Mouse (Mus musculus) gastrocnemius, postnatal 36 days (tissue): Measurements from ENCODE around the gene Tsx. TPM values are rescaled to one million over a fixed set of nuclear protein-coding genes. Genes with fewer than 3 reads are reported as not detected.
"Not testable (repeated sequence)": the region's sequence is repeated elsewhere in the genome, so short reads cannot be mapped to it uniquely, and the experiment has no call there.

ENCODE experiments used
- DNase-seq, 2 experiments: peaks; one replicate each; pipeline ENCODE4 v3.0.0; 2022
- intact Hi-C: fragments of 180-260 bp; cut with DNase I; formaldehyde crosslinking; loops from one replicate; pipeline ENCODE4 v1.15.1; 2025
- long read RNA-seq, 2 experiments: library from polyadenylated mRNA; stranded (forward); transcript quantifications; one replicate each; pipeline ENCODE4 v2.0.0; 2021
- total RNA-seq, 2 experiments: library from RNA; stranded (reverse); gene quantifications; 2 replicates each; pipeline ENCODE4 v1.2.3; 2021

Gene Tsx
- not detected for total RNA-seq
- long read RNA-seq, experiment 1: 0 reads
- long read RNA-seq, experiment 2: 0 reads

GRCm38 (mm10) chrX:103414167-103414566 is at the start of gene Tsx:
Tsx (plus strand) TSS chrX:103414467.
- DNase-seq: no peak
- intact Hi-C loops: no loop called here

GRCm38 (mm10) chrX:103366201-103366600 is 48.1 kb upstream of the Tsx start:
- intact Hi-C loops: no loop called here
- no peak for DNase-seq

GRCm38 (mm10) chrX:103368650-103369049 is 45.6 kb upstream of the Tsx start:
- intact Hi-C loops: no loop called here
- no peak for DNase-seq

- intact Hi-C loops: loop anchor here (5.0 kb wide), 2 partner anchors 94 to 109 kb away; no protein-coding TSS in a partner anchor
- DNase-seq: no peak
Measured at GRCm38 (mm10) chrX:103371221-103371620, 43.0 kb upstream of the Tsx start.

GRCm38 (mm10) chrX:103371627-103372026 is 42.6 kb upstream of the Tsx start:
- intact Hi-C loops: loop anchor here (5.0 kb wide), 2 partner anchors 94 to 109 kb away; no protein-coding TSS in a partner anchor

GRCm38 (mm10) chrX:103374250-103374649 is 40.0 kb upstream of the Tsx start:
- intact Hi-C loops: loop anchor here (5.0 kb wide), 2 partner anchors 97 to 112 kb away; no protein-coding TSS in a partner anchor
- no peak for DNase-seq

More at GRCm38 (mm10) chrX:103371627-103372026, 42.6 kb upstream of the Tsx start:
- DNase-seq: no peak

- intact Hi-C loops: no loop called here
Measured at GRCm38 (mm10) chrX:103384528-103384927, 29.7 kb upstream of the Tsx start.

GRCm38 (mm10) chrX:103388131-103388530 is 26.1 kb upstream of the Tsx start:
- DNase-seq: no peak

More at GRCm38 (mm10) chrX:103384528-103384927, 29.7 kb upstream of the Tsx start:
- no peak for DNase-seq

GRCm38 (mm10) chrX:103393841-103394240 is 20.4 kb upstream of the Tsx start:
- intact Hi-C loops: no loop called here

More at GRCm38 (mm10) chrX:103388131-103388530, 26.1 kb upstream of the Tsx start:
- intact Hi-C loops: no loop called here

GRCm38 (mm10) chrX:103405021-103405420 is 9.2 kb upstream of the Tsx start:
- no peak for DNase-seq
- intact Hi-C loops: no loop called here

More at GRCm38 (mm10) chrX:103393841-103394240, 20.4 kb upstream of the Tsx start:
- no peak for DNase-seq

GRCm38 (mm10) chrX:103421710-103422109 is 7.4 kb downstream of the Tsx start, which contains the start of gene Gm26992:
Gm26992 (plus strand) TSS chrX:103422010.
- DNase-seq: no peak
- intact Hi-C loops: no loop called here

- no peak for DNase-seq
Measured at GRCm38 (mm10) chrX:103427677-103428076, 13.4 kb downstream of the Tsx start.

GRCm38 (mm10) chrX:103432293-103432692 is 18.0 kb downstream of the Tsx start:
- DNase-seq: no peak
- intact Hi-C loops: no loop called here

More at GRCm38 (mm10) chrX:103427677-103428076, 13.4 kb downstream of the Tsx start:
- intact Hi-C loops: no loop called here

GRCm38 (mm10) chrX:103438023-103438422 is 23.8 kb downstream of the Tsx start:
- intact Hi-C loops: loop anchor here (2.0 kb wide), 1 partner anchor 179 kb away; no protein-coding TSS in a partner anchor
- DNase-seq: no peak

- intact Hi-C loops: no loop called here
- no peak for DNase-seq
Measured at GRCm38 (mm10) chrX:103440803-103441202, 26.5 kb downstream of the Tsx start.

GRCm38 (mm10) chrX:103443755-103444154 is 29.5 kb downstream of the Tsx start:
- no peak for DNase-seq
- intact Hi-C loops: no loop called here

GRCm38 (mm10) chrX:103447539-103448169 is 33.4 kb downstream of the Tsx start:
- intact Hi-C loops: no loop called here
- DNase-seq: no peak

GRCm38 (mm10) chrX:103448429-103448828 is 34.2 kb downstream of the Tsx start:
- intact Hi-C loops: not testable (repeated sequence)

GRCm38 (mm10) chrX:103448943-103449722 is 34.9 kb downstream of the Tsx start:
- DNase-seq, intact Hi-C loops: not testable (repeated sequence)

More at GRCm38 (mm10) chrX:103448429-103448828, 34.2 kb downstream of the Tsx start:
- DNase-seq: not testable (repeated sequence)

GRCm38 (mm10) chrX:103452815-103453214 is 38.5 kb downstream of the Tsx start:
- intact Hi-C loops: no loop called here

GRCm38 (mm10) chrX:103460056-103460455 is 45.8 kb downstream of the Tsx start:
- intact Hi-C loops: no loop called here
- DNase-seq: no peak

More at GRCm38 (mm10) chrX:103452815-103453214, 38.5 kb downstream of the Tsx start:
- no peak for DNase-seq
